Mouse (Mus musculus) myocyte (in vitro differentiated cells): ENCODE data around the gene Gm10217.

Experiments
- CEBPB ChIP-seq: IDR thresholded peaks from 2 replicates; pipeline ENCODE4 v1.6.1; 2011; ENCODE audit warnings: mild to moderate bottlenecking, moderate library complexity; ENCODE audit not compliant: poor library complexity, insufficient read depth, severe bottlenecking
- E2F4 ChIP-seq: IDR thresholded peaks from one replicate; pipeline ENCODE4 v1.6.1; 2011; ENCODE audit warnings: mild to moderate bottlenecking, control low read depth, moderate library complexity; ENCODE audit not compliant: insufficient read depth
- MAX ChIP-seq: IDR thresholded peaks from one replicate; pipeline ENCODE4 v1.6.1; 2011; ENCODE audit warnings: low read depth, mild to moderate bottlenecking, control low read depth
- MYOD1 ChIP-seq, 3 experiments: IDR thresholded peaks; one replicate each; pipeline ENCODE4 v1.6.1; 2011; ENCODE audit warnings: control low read depth in 2 of 3, low read depth in 2 of 3, mild to moderate bottlenecking in 2 of 3, moderate library complexity in 1 of 3; ENCODE audit not compliant: insufficient read length in 2 of 3, control insufficient read depth in 1 of 3
- MYOG ChIP-seq, 3 experiments: IDR thresholded peaks; one replicate each; pipeline ENCODE4 v1.6.1; 2011; ENCODE audit warnings: control low read depth in 2 of 3, low read depth in 2 of 3, mild to moderate bottlenecking in 2 of 3; ENCODE audit not compliant: insufficient read length in 2 of 3, control insufficient read depth in 1 of 3, insufficient read depth in 1 of 3
- POLR2A ChIP-seq: IDR thresholded peaks from one replicate; pipeline ENCODE4 v1.6.1; 2011; ENCODE audit warnings: low read depth, mild to moderate bottlenecking, control low read depth, moderate library complexity; ENCODE audit not compliant: insufficient read length
- POLR2AphosphoS2 ChIP-seq: IDR thresholded peaks from one replicate; pipeline ENCODE4 v1.6.1; 2011; ENCODE audit warnings: low read depth, control low read depth; ENCODE audit not compliant: insufficient read length
- SRF ChIP-seq: IDR thresholded peaks from one replicate; pipeline ENCODE4 v1.6.1; 2011; ENCODE audit warnings: low read depth; ENCODE audit not compliant: control insufficient read depth, insufficient read length
- TCF12 ChIP-seq: IDR thresholded peaks from one replicate; pipeline ENCODE4 v1.6.1; 2011; ENCODE audit warnings: mild to moderate bottlenecking, control low read depth; ENCODE audit not compliant: poor library complexity, insufficient read depth, severe bottlenecking
- TCF3 ChIP-seq: IDR thresholded peaks from one replicate; pipeline ENCODE4 v1.6.1; 2011; ENCODE audit warnings: low read depth, control low read depth; ENCODE audit not compliant: insufficient read length
- USF1 ChIP-seq: IDR thresholded peaks from one replicate; pipeline ENCODE4 v1.6.1; 2011; ENCODE audit warnings: low read depth, mild to moderate bottlenecking, control low read depth, moderate library complexity

- TF ChIP-seq USF1 (no peak), POLR2A (no peak), POLR2AphosphoS2 (no peak), TCF12 (no peak), E2F4 (no peak), CEBPB (no peak), MYOD1 (IDR thresholded peaks at IDR 0.05; ENCODE audit: control insufficient read depth in 1 of 3, insufficient read length in 2 of 3, low read depth in 2 of 3) (peak in 1 of 3 experiments; percentile 42), MAX (no peak), TCF3 (no peak), SRF (no peak), MYOG (IDR thresholded peaks at IDR 0.05; ENCODE audit: control insufficient read depth in 1 of 3, insufficient read depth in 1 of 3, insufficient read length in 2 of 3, low read depth in 2 of 3) (peak in 2 of 3 experiments; percentile 2 to 51)
Observed at GRCm38 (mm10) chr8:9876241-9876640, 12.2 kb downstream of the Gm10217 start.
